Mouse (Mus musculus) thymus, adult 2 months (tissue): ENCODE results near the gene Pdf.

Experiments used
- CTCF ChIP-seq: fragments of 200-500 bp; IDR thresholded peaks from 2 replicates; pipeline ENCODE4 v1.5.1; 2012; ENCODE audit warnings: mild to moderate bottlenecking, control low read depth, low read length, moderate library complexity, borderline replicate concordance; ENCODE audit not compliant: control insufficient read depth, poor library complexity, insufficient read depth; ENCODE audit errors: extremely low read depth
- POLR2A ChIP-seq: fragments of 200-500 bp; IDR thresholded peaks from 2 replicates; pipeline ENCODE4 v1.6.1; 2012; ENCODE audit warnings: mild to moderate bottlenecking, low read length, control low read depth, moderate library complexity; ENCODE audit not compliant: control insufficient read depth, poor library complexity, insufficient read depth; ENCODE audit errors: extremely low read depth

DNA sequence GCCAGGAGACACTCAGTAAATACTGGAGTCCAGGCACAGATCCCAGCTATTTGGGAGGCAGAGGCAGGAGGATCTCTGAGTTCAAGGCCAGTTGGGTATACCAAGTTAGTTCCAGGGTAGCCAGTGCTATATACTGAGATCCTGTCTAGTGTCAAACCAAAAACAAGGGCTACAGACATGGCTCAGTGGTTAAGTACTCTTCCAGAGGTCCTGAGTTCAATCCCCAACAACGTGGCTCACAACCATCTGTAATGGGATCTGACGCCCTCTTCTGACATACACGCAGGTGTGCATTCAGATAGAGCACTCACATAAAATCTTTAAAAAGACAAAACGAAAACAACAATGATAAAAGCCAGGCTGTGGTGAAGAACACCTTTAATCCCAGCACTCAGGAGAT lies 1.1 kb upstream of the Pdf start:
- no peak for TF ChIP-seq CTCF
- TF ChIP-seq POLR2A, result no peak
